Mouse (Mus musculus) forelimb bud, embryonic 11.5 days (tissue): ENCODE results near the gene Zmiz2.
"Not testable (repeated sequence)": the region's sequence is repeated elsewhere in the genome, so short reads cannot be mapped to it uniquely, and the experiment has no call there.

ENCODE experiments used
- DNase-seq: peaks from one replicate; pipeline ENCODE4 v3.0.0-alpha.2; 2012; ENCODE audit warnings: low read depth, low spot score

Zmiz2 gene

GRCm38 (mm10) chr11:6398141-6398540, 9.3 kb downstream of the Zmiz2 start:
- no peak for DNase-seq

GRCm38 (mm10) chr11:6402515-6403510, 13.9 kb downstream of the Zmiz2 start:
- no peak for DNase-seq

DNA sequence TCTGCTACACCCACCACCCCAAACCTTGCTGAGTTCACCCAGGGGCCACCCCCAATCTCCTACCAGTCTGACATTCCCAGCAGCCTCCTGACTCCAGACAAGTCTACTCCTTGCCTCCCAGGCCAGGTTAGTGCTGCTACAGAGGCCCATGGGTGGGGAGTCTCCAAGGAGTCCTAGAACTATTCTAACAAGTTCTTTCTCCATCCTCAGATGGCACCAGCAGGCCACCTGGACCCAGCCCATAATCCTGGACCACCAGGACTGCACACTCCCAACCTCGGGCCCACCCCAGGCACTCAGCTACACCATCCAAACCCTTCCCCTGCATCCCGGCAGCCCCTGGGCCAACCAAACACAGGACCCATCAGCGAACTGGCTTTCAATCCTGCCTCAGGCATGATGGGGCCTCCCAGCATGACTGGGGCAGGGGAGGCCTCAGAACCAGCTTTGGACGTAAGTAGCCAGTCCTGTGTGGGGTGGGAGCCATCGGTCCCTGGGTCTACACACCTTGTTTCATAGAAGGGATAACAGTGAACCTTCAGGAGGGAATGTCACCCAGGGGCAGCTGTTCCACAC, 15.0 kb downstream of the Zmiz2 start:
- DNase-seq, result no peak

GRCm38 (mm10) chr11:6404699-6405566, 16.1 kb downstream of the Zmiz2 start:
- no peak for DNase-seq

DNA sequence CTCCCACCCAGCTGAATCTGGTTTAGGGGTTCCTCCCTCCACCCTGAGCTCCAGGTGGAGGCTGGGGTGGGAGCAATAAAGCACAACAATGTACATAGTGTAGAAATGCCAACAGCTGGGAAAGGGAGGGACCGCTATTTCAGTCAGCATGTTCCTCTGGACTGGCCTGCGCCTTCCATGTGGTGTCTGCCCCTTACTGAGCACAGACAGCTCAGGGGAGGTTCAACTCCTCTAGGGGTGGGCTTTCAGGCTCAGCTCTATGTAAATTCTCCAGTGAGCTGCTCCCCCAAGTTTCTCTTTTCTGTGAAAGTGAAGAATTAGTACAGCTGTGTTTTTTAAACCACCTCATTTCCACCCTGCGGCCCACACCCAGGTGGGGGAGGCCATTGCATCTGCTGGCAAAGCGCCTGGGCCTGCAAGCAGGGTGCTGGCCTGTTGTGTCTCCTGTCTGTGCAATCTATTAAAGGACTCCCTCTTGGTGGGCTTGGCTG, 16.8 kb downstream of the Zmiz2 start:
- DNase-seq, result no peak

- peak; percentile 57 for DNase-seq
Measured at GRCm38 (mm10) chr11:6406251-6407161, 17.6 kb downstream of the Zmiz2 start.

DNA sequence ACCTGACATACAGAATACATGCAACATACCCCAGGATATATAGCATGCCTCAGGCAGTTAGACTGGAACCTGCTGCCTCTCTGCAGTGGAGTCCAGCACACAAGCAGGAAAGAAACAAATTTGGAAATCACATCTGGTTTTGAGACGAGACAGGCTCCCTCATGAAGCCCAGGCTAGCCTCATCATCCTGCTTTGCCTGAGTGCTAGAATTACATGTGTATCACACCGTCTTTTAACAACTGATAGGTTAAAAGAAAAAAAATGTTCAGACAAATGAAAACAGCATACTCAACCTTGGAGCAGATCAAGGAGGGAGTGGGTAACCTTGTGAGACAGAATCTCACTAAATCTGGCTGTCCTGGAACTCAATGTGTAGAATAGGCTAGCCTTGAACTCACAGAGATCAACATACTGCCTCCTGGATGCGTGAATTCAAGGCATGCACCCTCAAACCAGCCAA, 18.3 kb downstream of the Zmiz2 start:
- DNase-seq, result no peak

DNA sequence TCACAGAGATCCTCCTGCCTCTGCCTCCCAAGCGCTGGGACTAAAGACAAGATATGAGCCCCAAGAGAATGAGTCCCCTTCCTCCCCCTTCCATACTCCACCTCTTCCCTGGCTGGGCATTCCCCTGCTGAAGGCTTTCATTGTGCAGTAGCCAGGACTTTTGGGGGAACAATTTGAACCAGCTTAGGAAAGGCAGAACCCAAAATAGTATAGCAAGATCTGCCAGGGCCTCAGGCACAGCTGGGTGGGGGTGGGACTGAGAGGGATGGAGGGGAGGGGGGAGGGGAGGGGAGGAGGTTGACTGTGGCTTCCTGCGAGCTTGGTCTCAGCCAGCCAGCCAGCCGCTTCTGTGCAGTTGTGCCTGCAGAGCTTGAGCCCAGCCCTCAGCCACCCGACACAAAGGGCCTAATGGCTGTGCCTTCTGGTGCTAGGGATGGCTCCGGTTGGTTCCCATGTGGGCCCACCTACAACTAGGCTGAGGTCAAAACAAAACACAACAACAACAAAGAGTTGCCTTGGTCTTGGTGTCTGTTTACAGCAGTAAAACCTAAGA, 21.3 kb downstream of the Zmiz2 start:
- no peak for DNase-seq

DNA sequence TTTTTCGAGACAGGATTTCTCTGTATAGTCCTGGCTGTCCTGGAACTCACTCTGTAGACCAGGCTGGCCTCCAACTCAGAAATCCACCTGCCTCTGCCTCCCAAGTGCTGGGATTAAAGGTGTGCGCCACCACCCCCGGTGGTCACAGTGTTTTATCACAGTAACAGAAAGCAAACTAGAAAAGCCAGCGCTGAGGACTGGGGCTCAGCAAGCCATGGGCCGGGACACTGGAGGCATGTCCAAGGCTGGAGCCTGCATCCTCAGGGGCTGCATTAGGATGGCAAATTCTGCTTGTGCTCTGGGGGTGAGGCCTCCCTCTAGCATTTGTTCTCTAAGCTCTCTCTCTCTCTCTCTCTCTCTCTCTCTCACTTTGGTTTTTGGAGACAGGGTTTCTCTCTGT, 21.9 kb downstream of the Zmiz2 start:
- not testable (repeated sequence) for DNase-seq

DNA sequence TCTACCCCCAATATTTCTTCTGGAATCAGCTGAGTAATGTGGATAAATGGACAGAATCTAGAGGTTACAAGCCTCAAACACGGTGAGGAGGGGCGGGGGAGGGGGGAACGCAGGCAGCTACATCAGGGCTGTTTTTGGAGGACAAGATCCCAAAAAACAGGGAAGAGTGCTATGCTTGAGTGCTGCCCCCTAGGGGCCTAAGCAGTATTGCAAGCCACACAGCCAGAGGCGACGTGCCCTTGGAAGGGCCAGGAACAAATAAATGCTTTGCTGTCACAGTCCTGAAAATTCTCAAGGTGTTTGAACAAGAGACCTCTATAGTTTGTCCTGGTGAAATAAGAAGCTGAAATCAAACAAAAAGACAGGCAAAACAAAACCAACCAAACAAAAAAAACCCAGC, 22.8 kb downstream of the Zmiz2 start:
- peak; percentile 76 for DNase-seq

GRCm38 (mm10) chr11:6413264-6413663, 24.4 kb downstream of the Zmiz2 start:
- no peak for DNase-seq

- peak; percentile 37 for DNase-seq
Measured at GRCm38 (mm10) chr11:6414751-6415550, 26.1 kb downstream of the Zmiz2 start, which contains the start of gene Ppia. Gene Ppia, plus strand, starts transcription at chr11:6415443.

- DNase-seq, result peak; percentile 93
Measured at GRCm38 (mm10) chr11:6415551-6416404, 26.9 kb downstream of the Zmiz2 start.

- DNase-seq, result peak; percentile 65
Measured at GRCm38 (mm10) chr11:6416405-6417034, 27.6 kb downstream of the Zmiz2 start.

GRCm38 (mm10) chr11:6417069-6417468, 28.2 kb downstream of the Zmiz2 start:
- no peak for DNase-seq

GRCm38 (mm10) chr11:6417490-6417889, 28.6 kb downstream of the Zmiz2 start:
- DNase-seq, result no peak

DNA sequence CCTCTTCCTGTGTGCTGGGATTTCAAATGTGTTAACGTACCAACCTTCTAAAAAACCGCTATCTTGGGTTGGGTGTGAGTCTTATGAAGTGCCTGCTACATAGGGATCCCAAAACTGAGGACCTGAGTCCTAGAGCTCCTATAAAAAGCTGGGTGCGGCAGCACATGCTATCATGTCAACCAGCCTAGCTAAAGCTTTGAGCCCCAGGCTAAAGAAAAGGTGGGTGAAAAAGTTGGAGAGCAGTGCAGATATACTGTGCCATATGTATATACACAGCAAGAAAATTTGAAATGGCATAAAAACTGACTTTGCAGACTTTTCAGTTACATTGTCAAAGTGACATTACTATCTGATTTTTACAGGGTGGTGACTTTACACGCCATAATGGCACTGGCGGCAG, 29.9 kb downstream of the Zmiz2 start:
- DNase-seq, result no peak

- DNase-seq, result not testable (repeated sequence)
Measured at GRCm38 (mm10) chr11:6419156-6419555, 30.3 kb downstream of the Zmiz2 start.
